In genomic region chr11:50323843-50324242, GRCm38 (mm10) we compare ENCODE assay signal across 8 mouse cellular contexts. TPM values are rescaled to one million over a fixed set of nuclear protein-coding genes. Genes with fewer than 3 reads are reported as not detected.
DNase-seq lines count a peak whose midpoint lies in the region; ATAC-seq and TF ChIP-seq lines count a peak whose summit lies in the region.

No protein-coding gene starts in this region.

- no peaks in the 10 kb centered on the region for H3K9me3 ChIP-seq in lung, embryonic 14.5 days (ENCODE audit: low read depth, low read length)
- H3K9me3 ChIP-seq in limb, embryonic 14.5 days (ENCODE audit: control insufficient read depth, low read length): no peaks in the 10 kb centered on the region
- no peaks in the 10 kb centered on the region for H3K9me3 ChIP-seq in stomach, embryonic 14.5 days (ENCODE audit: control insufficient read depth, low read depth, low read length)

- H3K27ac ChIP-seq in lung, embryonic 14.5 days (ENCODE audit: low read depth): no peak overlapping the region
- no peak overlapping the region for H3K27ac ChIP-seq in limb, embryonic 14.5 days (replicated peaks; ENCODE audit: low read depth, low read length)
- no peak overlapping the region for H3K27ac ChIP-seq in stomach, embryonic 14.5 days (ENCODE audit: low read length)

- no peak for ATAC-seq in lung, embryonic 14.5 days (ENCODE audit: insufficient read depth)
- peak; percentile 58 for ATAC-seq in erythroid progenitor cell, adult 5-6 weeks (replicated peaks; ENCODE audit: low FRiP score, poor library complexity, severe bottlenecking)
- no peak for ATAC-seq in limb, embryonic 14.5 days (ENCODE audit: low FRiP score, low read depth)
- no peak for ATAC-seq in stomach, embryonic 14.5 days (ENCODE audit: insufficient number of reproducible peaks, insufficient read depth, low FRiP score, low read depth)

- 14% methylated on average over 1 of the region's 1 CpGs for WGBS in lung, embryonic 14.5 days
- 23% methylated on average over 1 of the region's 1 CpGs for WGBS in limb, embryonic 14.5 days
- WGBS in stomach, embryonic 14.5 days: 21% methylated on average over 1 of the region's 1 CpGs

- no peak for TF ChIP-seq POLR2A in limb, embryonic 14.5 days (IDR thresholded peaks at IDR 0.05; ENCODE audit: borderline replicate concordance, extremely low read depth, insufficient read depth, insufficient read length)

- H3K4me3 ChIP-seq in lung, embryonic 14.5 days (ENCODE audit: low read depth, low read length): peak overlapping the region; percentile 86
- H3K4me3 ChIP-seq in limb, embryonic 14.5 days (replicated peaks; ENCODE audit: low read length): peak overlapping the region; percentile 96
- peak overlapping the region; percentile 87 for H3K4me3 ChIP-seq in stomach, embryonic 14.5 days (ENCODE audit: low read depth, low read length)

- no peak for TF ChIP-seq CTCF in lung, embryonic 14.5 days (IDR thresholded peaks at IDR 0.05; ENCODE audit: low read depth)

- H3K27me3 ChIP-seq in lung, embryonic 14.5 days (ENCODE audit: insufficient read depth, low read length): no peaks in the 10 kb centered on the region
- no peaks in the 10 kb centered on the region for H3K27me3 ChIP-seq in limb, embryonic 14.5 days (ENCODE audit: control insufficient read depth, insufficient read depth, low read length)
- H3K27me3 ChIP-seq in stomach, embryonic 14.5 days (ENCODE audit: control insufficient read depth, insufficient read depth, low read length): no peaks in the 10 kb centered on the region

- H3K4me2 ChIP-seq in lung, embryonic 14.5 days: peak overlapping the region; percentile 86
- peak overlapping the region; percentile 74 for H3K4me2 ChIP-seq in limb, embryonic 14.5 days (replicated peaks; ENCODE audit: low read depth, low read length, severe bottlenecking)
- H3K4me2 ChIP-seq in stomach, embryonic 14.5 days (replicated peaks; ENCODE audit: low read depth, low read length): peak overlapping the region; percentile 85

- peaks cover 9% of the 10 kb centered on the region for H3K36me3 ChIP-seq in lung, embryonic 14.5 days (ENCODE audit: insufficient read depth)
- 0 out of 2 replicates have a peak, but pooled peaks cover 5% of the 10 kb centered on the region for H3K36me3 ChIP-seq in limb, embryonic 14.5 days (ENCODE audit: control insufficient read depth, insufficient read depth, low read length)
- peaks cover 6% of the 10 kb centered on the region; the same call in 1 of the 2 replicates for H3K36me3 ChIP-seq in stomach, embryonic 14.5 days (ENCODE audit: control insufficient read depth, insufficient read depth, low read length)

- H3K4me1 ChIP-seq in lung, embryonic 14.5 days (ENCODE audit: insufficient read depth): peaks cover 14% of the 10 kb centered on the region
- H3K4me1 ChIP-seq in limb, embryonic 14.5 days (ENCODE audit: control insufficient read depth, insufficient read depth, low read length): peaks cover 22% of the 10 kb centered on the region
- H3K4me1 ChIP-seq in stomach, embryonic 14.5 days (ENCODE audit: control insufficient read depth, insufficient read depth, low read length): peaks cover 18% of the 10 kb centered on the region

- H3K9ac ChIP-seq in lung, embryonic 14.5 days: peak overlapping the region; percentile 95
- H3K9ac ChIP-seq in limb, embryonic 14.5 days (ENCODE audit: low read depth, low read length, severe bottlenecking): peak overlapping the region; percentile 98
- peak overlapping the region; percentile 96 for H3K9ac ChIP-seq in stomach, embryonic 14.5 days (replicated peaks; ENCODE audit: low read depth, low read length)

- DNase-seq in lung, embryonic 14.5 days: no peak
- DNase-seq in lung, postnatal 4 days: no peak
- DNase-seq in limb, embryonic 14.5 days (ENCODE audit: low spot score): no peak
- no peak for DNase-seq in right cerebral cortex, postnatal 14 days
- DNase-seq in adipocyte (ENCODE audit: low spot score): no peak
- DNase-seq in adrenal gland, postnatal 25 days: no peak

RNA-seq across cellular contexts. Expression of gene Canx, which starts 1.6 kb away (rescaled TPM):
- polyA plus RNA-seq in lung, embryonic 14.5 days (2014; fragmentation: Nextera tagmentation; extraction: Ambion mirVana): 269 and 282 TPM in 2 replicates
- total RNA-seq in erythroid progenitor cell, adult 5-6 weeks (2015; ENCODE audit: low replicate concordance): 160 and 173 TPM in 2 replicates
- 455 and 477 TPM in 2 replicates for total RNA-seq in erythroid progenitor cell, adult 5-6 weeks (2017; ENCODE audit: low replicate concordance)
- 150 and 208 TPM in 2 replicates for polyA plus RNA-seq in limb, embryonic 14.5 days (2012; rRNA removed)
- 232 and 244 TPM in 2 replicates for polyA plus RNA-seq in limb, embryonic 14.5 days (2014; fragmentation: Nextera tagmentation; extraction: Ambion mirVana)
- 221 and 248 TPM in 2 replicates for polyA plus RNA-seq in stomach, embryonic 14.5 days (2014; fragmentation: Nextera tagmentation; extraction: Ambion mirVana)
- 362 and 433 TPM in 2 replicates for total RNA-seq in adrenal gland, postnatal 25 days (2021)

RNA-seq across cellular contexts. Expression of gene Cby3, which starts 30.4 kb away (rescaled TPM):
- 0.37 and 0.66 TPM in 2 replicates for polyA plus RNA-seq in lung, embryonic 14.5 days (2014; fragmentation: Nextera tagmentation; extraction: Ambion mirVana)
- not detected in 2 replicates for total RNA-seq in erythroid progenitor cell, adult 5-6 weeks (2015; ENCODE audit: low replicate concordance)
- not detected in 2 replicates for total RNA-seq in erythroid progenitor cell, adult 5-6 weeks (2017; ENCODE audit: low replicate concordance)
- polyA plus RNA-seq in limb, embryonic 14.5 days (2012; rRNA removed): 0.16 TPM in 1 of 2 replicates, not detected in the other
- polyA plus RNA-seq in limb, embryonic 14.5 days (2014; fragmentation: Nextera tagmentation; extraction: Ambion mirVana): 0.47 TPM in 1 of 2 replicates, not detected in the other
- polyA plus RNA-seq in stomach, embryonic 14.5 days (2014; fragmentation: Nextera tagmentation; extraction: Ambion mirVana): 0.51 TPM in 1 of 2 replicates, not detected in the other
- total RNA-seq in adrenal gland, postnatal 25 days (2021): not detected in 2 replicates

RNA-seq across cellular contexts. Expression of gene Maml1, which starts 31.7 kb away (rescaled TPM):
- 11.1 and 11.5 TPM in 2 replicates for polyA plus RNA-seq in lung, embryonic 14.5 days (2014; fragmentation: Nextera tagmentation; extraction: Ambion mirVana)
- 8.0 and 9.0 TPM in 2 replicates for total RNA-seq in erythroid progenitor cell, adult 5-6 weeks (2015; ENCODE audit: low replicate concordance)
- total RNA-seq in erythroid progenitor cell, adult 5-6 weeks (2017; ENCODE audit: low replicate concordance): 4.5 and 5.1 TPM in 2 replicates
- 25.2 and 30.9 TPM in 2 replicates for polyA plus RNA-seq in limb, embryonic 14.5 days (2012; rRNA removed)
- polyA plus RNA-seq in limb, embryonic 14.5 days (2014; fragmentation: Nextera tagmentation; extraction: Ambion mirVana): 13.7 and 15.3 TPM in 2 replicates
- polyA plus RNA-seq in stomach, embryonic 14.5 days (2014; fragmentation: Nextera tagmentation; extraction: Ambion mirVana): 9.9 and 10.0 TPM in 2 replicates
- total RNA-seq in adrenal gland, postnatal 25 days (2021): 28.4 and 29.5 TPM in 2 replicates

RNA-seq across cellular contexts. Expression of gene Hnrnph1, which starts 52.9 kb away (rescaled TPM):
- 573 and 582 TPM in 2 replicates for polyA plus RNA-seq in lung, embryonic 14.5 days (2014; fragmentation: Nextera tagmentation; extraction: Ambion mirVana)
- 456 and 552 TPM in 2 replicates for total RNA-seq in erythroid progenitor cell, adult 5-6 weeks (2015; ENCODE audit: low replicate concordance)
- total RNA-seq in erythroid progenitor cell, adult 5-6 weeks (2017; ENCODE audit: low replicate concordance): 368 and 428 TPM in 2 replicates
- polyA plus RNA-seq in limb, embryonic 14.5 days (2012; rRNA removed): 769 and 778 TPM in 2 replicates
- polyA plus RNA-seq in limb, embryonic 14.5 days (2014; fragmentation: Nextera tagmentation; extraction: Ambion mirVana): 453 and 466 TPM in 2 replicates
- 475 and 496 TPM in 2 replicates for polyA plus RNA-seq in stomach, embryonic 14.5 days (2014; fragmentation: Nextera tagmentation; extraction: Ambion mirVana)
- 310 and 324 TPM in 2 replicates for total RNA-seq in adrenal gland, postnatal 25 days (2021)
